Mouse (Mus musculus) stomach, postnatal 0 days (tissue): ENCODE measurements around the gene 1700029H14Rik.

Source experiments
- CTCF ChIP-seq: IDR thresholded peaks from 2 replicates; pipeline ENCODE4 v1.5.1; 2016; ENCODE audit warnings: antibody characterized with exemption, low read depth, mild to moderate bottlenecking, moderate library complexity
- EP300 ChIP-seq: optimal IDR thresholded peaks from 2 replicates; pipeline ENCODE3; 2016; ENCODE audit warnings: antibody characterized with exemption

GRCm38 (mm10) chr8:13597777-13598176 lies 35.5 kb upstream of the 1700029H14Rik start:
- no peak for TF ChIP-seq CTCF
- no peak for TF ChIP-seq EP300
